Mouse (Mus musculus): ENCODE measurements around the gene Dtnb. TPM values are rescaled to one million over a fixed set of nuclear protein-coding genes. Genes with fewer than 3 reads are reported as not detected.
A peak's percentile ranks its signal among the peaks of the same experiment; 100 is the strongest.

Gene Dtnb
- polyA plus RNA-seq, 1 experiment from 2014 or later: 32.6 TPM

GRCm38 (mm10) chr12:3702903-3703302 is 130.7 kb downstream of the Dtnb start:
- H3K36me3 ChIP-seq (ENCODE audit: control insufficient read depth, insufficient read depth, low read length): no peaks in the 10 kb centered on the region
- no peak overlapping the region for H3K4me3 ChIP-seq (ENCODE audit: low read depth, low read length)
- no peaks in the 10 kb centered on the region for H3K4me1 ChIP-seq (replicated peaks; ENCODE audit: control insufficient read depth, insufficient read depth, low read length)
- H3K27me3 ChIP-seq (replicated peaks; ENCODE audit: control insufficient read depth, insufficient read depth, low read length): no peaks in the 10 kb centered on the region
- H3K4me2 ChIP-seq (ENCODE audit: low read length): no peak overlapping the region
- ATAC-seq (replicated peaks; ENCODE audit: low FRiP score, low TSS enrichment, low read depth) (no peak), DNase-seq (ENCODE audit: low spot score) (peak; percentile 24)
- no peaks in the 10 kb centered on the region for H3K9me3 ChIP-seq (ENCODE audit: control insufficient read depth, low read length)
- no peak overlapping the region for H3K27ac ChIP-seq (ENCODE audit: low read depth)
- 87% methylated on average over 7 of the region's 7 CpGs for WGBS
- H3K9ac ChIP-seq (ENCODE audit: low read length): no peak overlapping the region

- Histone ChIP-seq H3K4me1 (replicated peaks; ENCODE audit: control insufficient read depth, insufficient read depth, low read length) (peaks cover 20% of the 10 kb centered on the region), H3K27me3 (replicated peaks; ENCODE audit: control insufficient read depth, insufficient read depth, low read length) (no peaks in the 10 kb centered on the region), H3K4me2 (ENCODE audit: low read length) (0 out of 2 replicates have a peak overlapping the region, but pooled peaks have one; percentile 15), H3K4me3 (ENCODE audit: low read depth, low read length) (no peak overlapping the region), H3K9ac (ENCODE audit: low read length) (no peak overlapping the region), H3K9me3 (ENCODE audit: control insufficient read depth, low read length) (no peaks in the 10 kb centered on the region), H3K36me3 (ENCODE audit: control insufficient read depth, insufficient read depth, low read length) (no peaks in the 10 kb centered on the region), H3K27ac (ENCODE audit: low read depth) (peak overlapping the region; percentile 67)
- DNase-seq (ENCODE audit: low spot score): peak; percentile 56
- 17% methylated on average over 4 of the region's 4 CpGs for WGBS
- ATAC-seq (replicated peaks; ENCODE audit: low FRiP score, low TSS enrichment, low read depth): peak; percentile 66
Observed at GRCm38 (mm10) chr12:3719151-3719721, 147.1 kb downstream of the Dtnb start.

- H3K9me3 ChIP-seq (ENCODE audit: control insufficient read depth, low read length): no peaks in the 10 kb centered on the region
- ATAC-seq (replicated peaks; ENCODE audit: low FRiP score, low TSS enrichment, low read depth): no peak
- H3K4me3 ChIP-seq (ENCODE audit: low read depth, low read length): no peak overlapping the region
- WGBS: 91% methylated on average over 2 of the region's 2 CpGs
- H3K27ac ChIP-seq (ENCODE audit: low read depth): no peak overlapping the region
- no peaks in the 10 kb centered on the region for H3K27me3 ChIP-seq (replicated peaks; ENCODE audit: control insufficient read depth, insufficient read depth, low read length)
- no peak overlapping the region for H3K9ac ChIP-seq (ENCODE audit: low read length)
- peaks cover 30% of the 10 kb centered on the region for H3K4me1 ChIP-seq (replicated peaks; ENCODE audit: control insufficient read depth, insufficient read depth, low read length)
- no peak overlapping the region for H3K4me2 ChIP-seq (ENCODE audit: low read length)
- no peaks in the 10 kb centered on the region for H3K36me3 ChIP-seq (ENCODE audit: control insufficient read depth, insufficient read depth, low read length)
- peak; percentile 38 for DNase-seq (ENCODE audit: low spot score)
Observed at GRCm38 (mm10) chr12:3720527-3720926, 148.3 kb downstream of the Dtnb start.

GRCm38 (mm10) chr12:3723762-3724161 is 151.6 kb downstream of the Dtnb start:
- H3K27ac ChIP-seq (ENCODE audit: low read depth): no peak overlapping the region
- no peak overlapping the region for H3K4me2 ChIP-seq (ENCODE audit: low read length)
- no peak overlapping the region for H3K9ac ChIP-seq (ENCODE audit: low read length)
- no peaks in the 10 kb centered on the region for H3K36me3 ChIP-seq (ENCODE audit: control insufficient read depth, insufficient read depth, low read length)
- ATAC-seq (replicated peaks; ENCODE audit: low FRiP score, low TSS enrichment, low read depth) (no peak), DNase-seq (ENCODE audit: low spot score) (peak; percentile 50)
- H3K9me3 ChIP-seq (ENCODE audit: control insufficient read depth, low read length): no peaks in the 10 kb centered on the region
- peaks cover 27% of the 10 kb centered on the region for H3K4me1 ChIP-seq (replicated peaks; ENCODE audit: control insufficient read depth, insufficient read depth, low read length)
- no peak overlapping the region for H3K4me3 ChIP-seq (ENCODE audit: low read depth, low read length)
- 53% methylated on average over 3 of the region's 3 CpGs for WGBS
- H3K27me3 ChIP-seq (replicated peaks; ENCODE audit: control insufficient read depth, insufficient read depth, low read length): no peaks in the 10 kb centered on the region

- ATAC-seq (replicated peaks; ENCODE audit: low FRiP score, low TSS enrichment, low read depth): no peak
- H3K9ac ChIP-seq (ENCODE audit: low read length): no peak overlapping the region
- peaks cover 20% of the 10 kb centered on the region for H3K4me1 ChIP-seq (replicated peaks; ENCODE audit: control insufficient read depth, insufficient read depth, low read length)
- H3K4me3 ChIP-seq (ENCODE audit: low read depth, low read length): no peak overlapping the region
- H3K9me3 ChIP-seq (ENCODE audit: control insufficient read depth, low read length): no peaks in the 10 kb centered on the region
- H3K27me3 ChIP-seq (replicated peaks; ENCODE audit: control insufficient read depth, insufficient read depth, low read length): no peaks in the 10 kb centered on the region
- no peak overlapping the region for H3K4me2 ChIP-seq (ENCODE audit: low read length)
- no peak for DNase-seq (ENCODE audit: low spot score)
- peak overlapping the region; percentile 24; the same call in 1 of the 2 replicates for H3K27ac ChIP-seq (ENCODE audit: low read depth)
- 17% methylated on average over 5 of the region's 5 CpGs for WGBS
- H3K36me3 ChIP-seq (ENCODE audit: control insufficient read depth, insufficient read depth, low read length): no peaks in the 10 kb centered on the region
Observed at GRCm38 (mm10) chr12:3724822-3725370, 152.7 kb downstream of the Dtnb start.

- ATAC-seq (replicated peaks; ENCODE audit: low FRiP score, low TSS enrichment, low read depth) (no peak), DNase-seq (ENCODE audit: low spot score) (no peak)
- no peak overlapping the region for H3K9ac ChIP-seq (ENCODE audit: low read length)
- H3K27me3 ChIP-seq (replicated peaks; ENCODE audit: control insufficient read depth, insufficient read depth, low read length): no peaks in the 10 kb centered on the region
- H3K27ac ChIP-seq (ENCODE audit: low read depth): no peak overlapping the region
- peaks cover 13% of the 10 kb centered on the region for H3K4me1 ChIP-seq (replicated peaks; ENCODE audit: control insufficient read depth, insufficient read depth, low read length)
- no peaks in the 10 kb centered on the region for H3K9me3 ChIP-seq (ENCODE audit: control insufficient read depth, low read length)
- 89% methylated on average over 6 of the region's 6 CpGs for WGBS
- H3K4me2 ChIP-seq (ENCODE audit: low read length): no peak overlapping the region
- no peaks in the 10 kb centered on the region for H3K36me3 ChIP-seq (ENCODE audit: control insufficient read depth, insufficient read depth, low read length)
- H3K4me3 ChIP-seq (ENCODE audit: low read depth, low read length): no peak overlapping the region
Observed at GRCm38 (mm10) chr12:3729521-3730075, 157.4 kb downstream of the Dtnb start.

GRCm38 (mm10) chr12:3732623-3733265 is 160.6 kb downstream of the Dtnb start:
- H3K27me3 ChIP-seq (replicated peaks; ENCODE audit: control insufficient read depth, insufficient read depth, low read length): no peaks in the 10 kb centered on the region
- H3K9me3 ChIP-seq (ENCODE audit: control insufficient read depth, low read length): no peaks in the 10 kb centered on the region
- no peak for ATAC-seq (replicated peaks; ENCODE audit: low FRiP score, low TSS enrichment, low read depth)
- H3K4me3 ChIP-seq (ENCODE audit: low read depth, low read length): no peak overlapping the region
- no peak overlapping the region for H3K27ac ChIP-seq (ENCODE audit: low read depth)
- H3K4me2 ChIP-seq (ENCODE audit: low read length): no peak overlapping the region
- no peaks in the 10 kb centered on the region for H3K36me3 ChIP-seq (ENCODE audit: control insufficient read depth, insufficient read depth, low read length)
- H3K9ac ChIP-seq (ENCODE audit: low read length): no peak overlapping the region
- 60% methylated on average over 11 of the region's 11 CpGs for WGBS
- no peak for DNase-seq (ENCODE audit: low spot score)
- H3K4me1 ChIP-seq (replicated peaks; ENCODE audit: control insufficient read depth, insufficient read depth, low read length): peaks cover 2% of the 10 kb centered on the region; the same call in 1 of the 2 replicates

- 52% methylated on average over 7 of the region's 7 CpGs for WGBS
Observed at GRCm38 (mm10) chr12:3733328-3733727, 161.1 kb downstream of the Dtnb start.

More at GRCm38 (mm10) chr12:3733328-3733727, 161.1 kb downstream of the Dtnb start:
- no peak overlapping the region for H3K4me2 ChIP-seq (ENCODE audit: low read length)
- no peak overlapping the region for H3K27ac ChIP-seq (ENCODE audit: low read depth)
- H3K27me3 ChIP-seq (replicated peaks; ENCODE audit: control insufficient read depth, insufficient read depth, low read length): no peaks in the 10 kb centered on the region
- no peak for DNase-seq (ENCODE audit: low spot score)
- no peak for ATAC-seq (replicated peaks; ENCODE audit: low FRiP score, low TSS enrichment, low read depth)
- no peaks in the 10 kb centered on the region for H3K36me3 ChIP-seq (ENCODE audit: control insufficient read depth, insufficient read depth, low read length)
- H3K4me1 ChIP-seq (replicated peaks; ENCODE audit: control insufficient read depth, insufficient read depth, low read length): peaks cover 2% of the 10 kb centered on the region; the same call in 1 of the 2 replicates
- no peak overlapping the region for H3K4me3 ChIP-seq (ENCODE audit: low read depth, low read length)
- no peaks in the 10 kb centered on the region for H3K9me3 ChIP-seq (ENCODE audit: control insufficient read depth, low read length)
- H3K9ac ChIP-seq (ENCODE audit: low read length): no peak overlapping the region
